Mouse (Mus musculus) megakaryocyte, embryonic 14.5 days (primary cell): ENCODE measurements around the gene Cacna1e.

Experiments used
- FLI1 ChIP-seq: IDR thresholded peaks from 2 replicates; pipeline ENCODE4 v1.6.1; 2012; ENCODE audit warnings: low read length, inconsistent platforms, mixed read lengths
- GATA1 ChIP-seq: IDR thresholded peaks from 3 replicates; pipeline ENCODE4 v1.6.1; 2012; ENCODE audit warnings: mixed read lengths, low read length, inconsistent platforms, borderline replicate concordance

GRCm38 (mm10) chr1:154415826-154416225 lies 468.5 kb downstream of the Cacna1e start:
- no peak for TF ChIP-seq GATA1
- no peak for TF ChIP-seq FLI1
